Mouse (Mus musculus) monocyte, adult 2 months (primary cell): ENCODE results near the gene Prrc2a.

ENCODE experiments used
- DNase-seq, 2 experiments: peaks; one replicate each; pipeline ENCODE4 v3.0.0; 2022; ENCODE audit warnings: low spot score in 2 of 2, low read depth in 1 of 2

The Prrc2a gene

GRCm38 (mm10) chr17:35191723-35192122 is 27.0 kb upstream of the Prrc2a start:
- no peak for DNase-seq

GRCm38 (mm10) chr17:35190096-35190495 is 25.4 kb upstream of the Prrc2a start:
- peak in 1 of 2 experiments; percentile 25 for DNase-seq

GRCm38 (mm10) chr17:35189186-35189585 is 24.5 kb upstream of the Prrc2a start:
- peak in 1 of 2 experiments; percentile 37 for DNase-seq

- DNase-seq = peak in 1 of 2 experiments; percentile 44
These were observed 23.4 kb upstream of the Prrc2a start, which contains the start of gene Lst1 for GRCm38 (mm10) chr17:35187959-35188610. TSS of gene Lst1 (minus strand) at chr17:35188439.

- no peak for DNase-seq
These were observed 22.6 kb upstream of the Prrc2a start for GRCm38 (mm10) chr17:35187345-35187744.

- DNase-seq = peak in 1 of 2 experiments; percentile 41
These were observed 22.0 kb upstream of the Prrc2a start for GRCm38 (mm10) chr17:35186681-35187080.

- peak in 1 of 2 experiments; percentile 66 for DNase-seq
These were observed 21.2 kb upstream of the Prrc2a start for GRCm38 (mm10) chr17:35185639-35186611.

- no peak for DNase-seq
These were observed 15.4 kb upstream of the Prrc2a start for GRCm38 (mm10) chr17:35180093-35180492.

GRCm38 (mm10) chr17:35178528-35178927 is 13.8 kb upstream of the Prrc2a start:
- DNase-seq = peak in 1 of 2 experiments; percentile 69

GRCm38 (mm10) chr17:35175968-35176367 is 11.3 kb upstream of the Prrc2a start, which contains the start of gene Aif1:
TSS of gene Aif1 (minus strand) at chr17:35176068.
- no peak for DNase-seq

GRCm38 (mm10) chr17:35175382-35175781 is 10.7 kb upstream of the Prrc2a start:
- no peak for DNase-seq

- DNase-seq = no peak
These were observed 9.7 kb upstream of the Prrc2a start for GRCm38 (mm10) chr17:35174201-35174977.

GRCm38 (mm10) chr17:35173329-35173728 is 8.6 kb upstream of the Prrc2a start:
- DNase-seq = no peak

- peak in 1 of 2 experiments; percentile 35 for DNase-seq
These were observed 7.9 kb upstream of the Prrc2a start for GRCm38 (mm10) chr17:35172445-35173234.

GRCm38 (mm10) chr17:35168541-35169207 is 4.0 kb upstream of the Prrc2a start:
- DNase-seq = no peak

GRCm38 (mm10) chr17:35167794-35168193 is 3.1 kb upstream of the Prrc2a start:
- DNase-seq = no peak

GRCm38 (mm10) chr17:35166352-35167035 is 1.8 kb upstream of the Prrc2a start:
- no peak for DNase-seq

- DNase-seq = no peak
These were observed 906 bp upstream of the Prrc2a start for GRCm38 (mm10) chr17:35165451-35166155.

- no peak for DNase-seq
These were observed 504 bp downstream of the Prrc2a start for GRCm38 (mm10) chr17:35164218-35164567.
